Mouse (Mus musculus): ENCODE data around the gene Pik3r2.

Gene Pik3r2

DNA sequence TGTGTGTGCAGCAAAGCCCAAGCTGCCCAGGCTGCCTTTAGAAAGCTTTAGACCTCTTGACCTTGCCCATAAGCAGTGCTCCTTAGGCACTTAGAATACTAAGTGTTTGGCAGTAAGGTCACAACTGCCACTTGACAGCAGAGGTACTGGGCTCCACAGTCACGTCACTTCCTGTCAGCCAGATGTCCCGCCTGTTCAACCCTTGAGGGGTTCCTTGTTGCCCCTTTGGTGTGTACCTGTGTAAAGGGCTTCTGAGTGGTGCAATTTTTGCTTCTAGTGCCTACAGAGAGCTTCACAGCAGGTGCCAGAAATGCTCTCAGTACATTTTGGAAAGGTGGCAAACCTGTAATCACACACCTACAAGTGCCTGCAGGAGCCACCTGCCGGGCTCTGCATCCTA, 38.3 kb downstream of the Pik3r2 start:
- DNase-seq (ENCODE audit: low spot score), result no peak

DNA sequence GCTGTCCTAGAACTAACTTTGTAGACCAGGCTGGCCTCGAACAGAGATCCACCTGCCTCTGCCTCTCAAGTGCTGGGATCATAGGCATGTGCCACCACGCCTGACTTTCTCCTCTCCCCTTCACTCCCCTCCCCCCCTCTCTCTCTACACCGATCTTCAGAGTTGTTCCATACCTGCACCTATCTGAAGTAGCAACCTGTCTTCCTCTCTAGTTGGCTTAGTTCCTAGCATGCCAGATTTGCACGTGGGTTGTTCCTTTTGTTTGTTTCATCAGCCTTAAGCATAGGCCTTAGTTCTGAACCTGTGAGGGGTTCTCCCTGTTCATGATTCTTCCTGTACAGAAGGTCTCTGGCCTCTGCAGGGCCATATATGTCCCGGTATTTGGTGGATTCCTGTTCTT, 38.8 kb downstream of the Pik3r2 start:
- no peak for DNase-seq (ENCODE audit: low spot score)

DNA sequence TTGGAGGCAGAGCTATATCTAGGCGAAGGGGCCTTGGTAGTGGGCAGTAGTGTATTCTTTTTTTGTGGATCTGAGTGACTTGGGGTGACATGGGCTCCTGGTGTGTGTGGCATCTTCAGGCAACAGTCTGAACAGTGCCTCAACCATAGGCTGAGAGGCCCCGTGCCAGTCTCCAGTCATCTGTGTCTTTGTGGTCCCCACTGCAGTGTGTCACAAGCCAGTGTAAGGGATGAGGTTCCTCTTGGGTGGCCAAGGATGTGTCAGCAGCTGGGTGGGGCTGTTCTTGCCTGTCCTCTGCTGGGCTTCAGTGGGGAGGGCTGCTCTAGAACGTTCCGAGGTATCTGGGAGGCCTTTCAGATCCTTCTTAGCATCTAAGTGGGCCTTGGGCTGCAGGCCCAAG, 45.6 kb downstream of the Pik3r2 start:
- no peak for DNase-seq (ENCODE audit: low spot score)

DNA sequence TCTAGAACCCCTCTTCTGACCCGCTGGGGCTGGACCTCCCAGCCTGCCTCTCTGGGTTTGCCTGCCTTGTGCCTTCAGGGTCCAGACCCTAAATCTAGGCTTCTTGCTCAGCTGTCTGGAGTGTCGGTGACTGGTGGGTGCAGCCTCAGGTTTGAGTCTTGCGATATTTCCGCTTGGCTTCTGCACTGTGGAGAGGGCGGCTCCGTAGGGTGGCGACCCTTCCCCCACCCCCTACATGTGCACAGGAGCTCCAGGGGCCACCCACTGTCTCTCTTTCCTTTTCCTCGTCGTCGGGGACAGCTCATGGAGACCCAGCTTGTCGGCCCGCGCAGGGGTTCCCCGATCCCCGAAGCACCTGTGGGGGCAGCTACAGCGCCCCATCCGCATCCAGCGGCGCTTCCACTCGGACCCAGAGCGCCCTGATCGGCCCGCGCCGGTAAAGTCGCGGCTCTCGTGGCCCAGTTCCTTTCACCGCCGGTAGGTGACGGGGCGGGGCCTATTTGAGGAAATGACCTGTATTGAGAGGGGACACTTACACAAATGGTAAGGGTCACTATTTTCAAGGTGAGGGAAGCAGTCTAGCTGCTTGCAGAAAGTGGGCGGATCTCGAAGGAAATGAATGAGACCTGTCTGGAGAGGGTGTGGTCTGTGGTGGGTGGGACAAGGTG, 46.6 kb downstream of the Pik3r2 start:
- DNase-seq (ENCODE audit: low spot score), result no peak

DNA sequence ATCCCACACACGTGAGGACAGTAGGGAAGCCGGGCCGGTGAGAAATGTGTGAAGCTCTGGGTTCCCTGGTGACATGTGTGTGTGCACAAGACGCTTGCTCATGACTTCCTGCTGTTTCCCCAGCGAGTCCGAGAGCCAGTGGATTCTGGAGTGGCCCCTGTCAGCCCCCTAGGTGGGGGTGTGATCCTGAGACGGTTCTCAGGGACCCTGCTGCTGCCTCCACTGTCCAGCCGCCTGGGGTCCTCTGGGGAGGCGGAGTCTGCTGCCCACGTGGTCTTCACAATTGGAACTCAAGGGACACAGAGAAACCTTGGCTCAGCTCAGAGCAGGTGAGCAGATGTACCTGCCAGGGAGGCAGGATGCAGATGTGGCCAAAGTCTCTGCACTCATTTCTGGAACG, 49.8 kb downstream of the Pik3r2 start:
- DNase-seq (ENCODE audit: low spot score), result no peak

DNA sequence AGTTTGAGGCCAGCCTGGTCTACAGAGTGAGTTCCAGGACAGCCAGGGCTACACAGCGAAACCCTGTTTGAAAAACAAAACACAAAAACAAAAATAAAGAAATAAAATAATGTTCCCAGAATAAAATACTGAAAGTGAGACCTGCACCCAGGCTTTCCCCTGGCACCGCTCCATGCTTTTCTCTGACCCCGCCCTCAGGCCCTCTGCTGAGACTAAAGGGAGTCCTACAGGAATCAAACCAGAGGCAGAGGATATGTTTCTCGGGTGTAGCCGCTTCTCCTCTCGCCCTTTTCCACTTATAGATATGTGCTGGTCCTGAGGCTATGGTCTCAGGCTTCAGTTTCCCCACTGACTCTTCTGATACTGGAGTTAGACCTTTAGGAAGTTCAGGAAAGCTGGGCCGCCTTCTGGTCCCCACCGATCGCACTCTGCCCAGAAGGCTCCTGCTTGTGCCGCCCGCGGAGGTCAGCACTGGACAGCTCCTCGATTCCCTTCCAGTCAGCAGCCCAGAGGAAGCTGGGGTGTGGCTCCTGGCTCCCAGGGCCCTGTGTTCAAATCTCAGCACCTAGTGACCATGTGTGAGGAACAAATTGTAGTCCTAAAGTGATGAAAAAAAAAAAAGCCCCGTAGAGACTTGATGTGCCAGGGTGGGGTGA, 50.6 kb downstream of the Pik3r2 start:
- DNase-seq (ENCODE audit: low spot score), result no peak

DNA sequence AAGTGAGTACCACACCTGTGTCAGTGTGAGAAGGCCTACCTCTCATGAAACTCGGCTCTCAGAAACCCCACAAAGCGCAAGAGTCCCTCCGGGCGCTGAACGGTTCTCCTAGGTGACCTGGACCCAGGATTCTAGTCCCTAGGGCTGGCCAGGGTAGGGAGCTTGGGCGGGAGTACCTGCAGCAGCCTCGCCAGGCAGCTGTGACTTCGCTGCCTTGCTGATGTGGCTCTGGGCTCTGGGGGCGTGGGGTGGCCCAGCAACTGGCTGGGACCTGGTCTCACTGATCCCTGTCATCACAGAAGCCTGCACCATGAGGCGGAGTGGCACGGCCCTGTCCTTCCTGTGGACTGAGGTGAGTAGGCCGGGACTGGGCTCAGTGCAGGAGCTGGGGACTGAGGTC, 52.3 kb downstream of the Pik3r2 start:
- DNase-seq (ENCODE audit: low spot score), result no peak

DNA sequence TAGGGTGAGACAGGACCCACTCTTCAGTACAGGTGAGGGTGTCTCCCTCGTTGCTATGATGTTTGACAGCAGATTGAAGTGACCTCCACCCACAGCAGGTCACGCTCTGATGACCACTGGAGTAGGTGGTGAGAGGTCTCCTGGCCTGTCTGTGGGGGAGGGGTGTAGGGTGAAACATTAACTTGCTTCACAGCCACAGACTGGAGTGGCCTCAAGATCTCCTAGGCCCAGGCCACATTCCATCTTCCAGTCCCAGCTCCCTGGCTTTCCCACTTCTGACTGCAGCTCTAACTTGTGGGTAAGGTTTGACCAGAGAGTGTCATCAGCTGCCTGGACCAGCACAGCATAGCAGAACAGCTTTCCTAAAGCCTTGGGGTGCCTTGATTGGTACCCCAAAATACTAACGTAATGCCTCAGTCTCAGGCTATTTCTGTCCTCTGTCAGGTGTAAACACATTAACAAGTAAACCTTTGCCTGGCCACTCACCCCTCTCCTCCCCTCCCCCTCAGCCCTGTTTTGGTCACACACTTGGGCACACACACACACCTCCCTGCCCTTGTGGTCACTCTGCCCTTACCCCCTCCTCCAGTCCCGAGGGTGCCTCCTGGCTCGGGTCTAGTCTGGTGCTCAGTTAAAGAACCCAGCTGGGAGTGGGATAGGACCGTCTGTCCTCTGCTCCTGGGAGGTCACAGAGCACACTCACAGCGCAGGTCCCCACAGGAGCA, 52.9 kb downstream of the Pik3r2 start, which contains the start of gene Pde4c:
Pde4c (plus strand) TSS at position 235 of the 725 bp plus-strand sequence.
- DNase-seq (ENCODE audit: low spot score), result no peak

DNA sequence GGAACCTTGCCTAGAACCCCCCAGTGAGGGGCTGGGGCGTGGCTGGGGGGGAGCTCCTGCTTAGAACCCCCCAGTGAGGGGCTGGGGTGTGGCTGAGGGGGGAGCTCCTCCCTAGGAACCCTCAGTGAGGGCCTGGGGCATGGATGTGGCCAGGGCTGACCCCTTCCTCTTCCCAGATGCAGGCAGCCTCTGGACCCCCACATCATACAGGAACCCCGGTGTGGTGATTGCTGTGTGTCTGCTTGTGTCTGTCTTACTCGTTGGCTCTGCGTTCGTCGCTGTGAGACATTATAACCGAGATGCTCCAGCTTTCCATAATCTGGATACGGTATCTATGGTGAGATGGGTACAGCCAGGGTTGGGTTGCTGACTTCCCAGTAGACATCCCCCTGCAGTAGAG, 54.9 kb downstream of the Pik3r2 start:
- no peak for DNase-seq (ENCODE audit: low spot score)

DNA sequence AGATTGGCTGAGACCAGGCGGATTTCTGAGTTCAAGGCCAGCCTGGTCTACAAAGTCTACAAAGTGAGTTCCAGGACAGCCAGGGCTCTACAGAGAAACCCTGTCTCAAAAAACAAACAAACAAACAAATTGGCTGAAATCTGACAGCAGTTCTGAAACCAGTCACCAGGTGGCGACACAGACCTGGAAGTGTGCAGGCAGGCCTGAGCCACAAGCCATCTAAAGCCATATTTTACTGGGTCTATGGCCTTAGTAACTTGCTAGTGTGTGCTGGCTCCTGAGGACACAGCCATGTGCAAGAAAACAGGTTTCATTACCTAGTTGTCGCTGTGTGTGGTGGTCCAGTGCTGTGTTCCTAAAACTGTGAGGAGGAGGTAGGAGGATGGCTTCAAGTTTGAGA, 55.8 kb downstream of the Pik3r2 start:
- DNase-seq (ENCODE audit: low spot score), result no peak

DNA sequence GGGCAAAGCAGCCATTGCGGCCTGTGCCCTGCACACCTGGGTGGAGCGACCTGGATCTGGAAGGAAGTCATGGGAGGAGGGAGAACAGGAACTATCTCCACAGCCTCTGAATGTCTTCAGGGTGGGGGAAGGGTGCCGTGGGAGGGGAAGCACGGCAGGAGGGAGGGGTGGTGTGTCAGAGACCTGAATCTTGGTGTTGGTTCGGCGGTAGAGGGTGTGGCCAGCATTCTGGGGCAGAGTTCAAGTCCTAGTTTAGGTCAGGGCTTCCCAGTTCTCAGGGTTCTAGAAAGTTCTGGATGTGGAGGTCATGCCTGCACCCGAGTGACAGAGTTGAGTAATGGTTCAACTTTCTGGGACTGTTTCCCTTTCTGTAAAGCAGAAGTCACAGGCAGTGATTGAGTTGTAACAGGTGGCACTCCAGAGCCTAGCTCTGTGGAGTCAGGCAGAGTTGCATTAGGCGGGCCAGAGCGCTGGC, 56.7 kb downstream of the Pik3r2 start:
- no peak for DNase-seq (ENCODE audit: low spot score)

DNA sequence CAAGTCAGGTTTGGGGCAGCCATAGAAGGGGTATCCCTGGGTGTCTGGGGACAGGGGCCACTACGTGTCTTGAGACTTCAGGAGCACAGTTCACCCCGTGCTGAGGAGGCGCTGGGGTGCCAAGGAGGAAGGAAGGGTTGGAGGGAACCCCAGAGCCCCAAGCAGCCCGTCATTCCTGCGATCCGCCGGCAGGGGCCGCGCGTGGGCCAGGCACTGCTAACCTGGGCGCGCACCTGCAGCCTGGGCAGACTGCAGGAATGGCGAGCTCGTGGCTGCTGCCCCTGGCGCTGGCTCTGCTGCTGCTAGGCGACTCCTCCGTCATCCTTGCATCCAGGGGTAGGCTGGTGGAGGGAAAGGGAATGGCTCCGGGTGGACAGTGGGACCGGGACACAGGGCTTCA, 58.2 kb downstream of the Pik3r2 start, which contains the start of gene Gm3336:
Gm3336 (plus strand) TSS at position 247 of the 400 bp plus-strand sequence.
- no peak for DNase-seq (ENCODE audit: low spot score)
